Mouse (Mus musculus) erythroblast, adult 5-6 weeks (primary cell): ENCODE measurements around the gene Cdk2ap2. TPM values are rescaled to one million over a fixed set of nuclear protein-coding genes. Genes with fewer than 3 reads are reported as not detected.
"Not testable (repeated sequence)": the region's sequence is repeated elsewhere in the genome, so short reads cannot be mapped to it uniquely, and the experiment has no call there.

ENCODE experiments used
- ATAC-seq: replicated peaks from 2 replicates; pipeline ENCODE4 v1.8.0; 2016; ENCODE audit warnings: moderate number of reproducible peaks, mild to moderate bottlenecking, moderate TSS enrichment, inconsistent platforms; ENCODE audit not compliant: poor library complexity, low FRiP score, severe bottlenecking
- total RNA-seq, 2 experiments: library from RNA; stranded (forward) in 1 of 2; stranded (reverse) in 1 of 2; fragments of 150-400 nt in 1 of 2; fragments of 200-764, 138-1000 nt in 1 of 2; gene quantifications; 2 replicates each; pipeline versions ENCODE4 v1.2.3 to v1.2.4; 2015 to 2017; ENCODE audit warnings: low replicate concordance in 2 of 2

Gene Cdk2ap2
- total RNA-seq, 2 experiments from 2014 or later = 18.7 to 51.9 TPM

DNA sequence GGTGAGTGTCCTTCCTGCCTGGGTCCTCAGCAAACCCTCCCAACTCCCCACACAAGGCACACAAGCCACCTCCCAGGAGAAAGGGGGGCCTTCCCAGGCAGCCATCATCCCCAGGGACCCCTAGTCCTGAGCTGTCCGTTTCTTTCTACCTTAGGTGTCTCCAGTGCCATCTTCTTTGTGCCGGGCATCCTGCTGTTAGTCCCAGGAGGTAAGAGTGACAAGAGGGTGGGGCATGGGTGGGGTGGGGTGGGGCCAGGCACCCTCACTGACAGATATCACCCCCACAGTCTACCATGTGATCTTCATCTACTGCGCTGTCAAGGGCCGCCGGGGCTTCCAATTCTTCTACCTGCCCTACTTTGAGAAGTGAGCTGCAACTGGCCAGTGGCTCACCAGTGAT lies 34.1 kb downstream of the Cdk2ap2 start:
- ATAC-seq = peak; percentile 49

DNA sequence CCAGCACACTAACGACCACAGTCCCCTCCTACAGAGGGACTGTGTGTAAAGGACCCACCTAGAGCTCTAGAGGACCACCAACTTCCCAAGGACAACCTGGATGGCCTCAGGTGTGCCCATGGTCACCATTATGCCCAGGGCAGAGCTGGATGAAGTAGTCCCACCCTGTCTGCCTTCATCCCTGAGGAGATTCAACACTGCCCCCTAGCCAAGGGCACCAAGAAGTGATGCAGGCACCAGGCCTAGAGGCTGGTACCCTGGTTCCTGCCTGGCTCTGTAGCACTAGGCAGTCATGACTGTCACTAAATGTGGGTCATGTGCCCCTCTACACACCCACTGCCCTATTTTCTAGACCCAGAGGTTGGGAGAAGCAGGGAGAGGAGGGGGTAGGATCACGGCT lies 34.8 kb downstream of the Cdk2ap2 start:
- ATAC-seq = peak; percentile 53

DNA sequence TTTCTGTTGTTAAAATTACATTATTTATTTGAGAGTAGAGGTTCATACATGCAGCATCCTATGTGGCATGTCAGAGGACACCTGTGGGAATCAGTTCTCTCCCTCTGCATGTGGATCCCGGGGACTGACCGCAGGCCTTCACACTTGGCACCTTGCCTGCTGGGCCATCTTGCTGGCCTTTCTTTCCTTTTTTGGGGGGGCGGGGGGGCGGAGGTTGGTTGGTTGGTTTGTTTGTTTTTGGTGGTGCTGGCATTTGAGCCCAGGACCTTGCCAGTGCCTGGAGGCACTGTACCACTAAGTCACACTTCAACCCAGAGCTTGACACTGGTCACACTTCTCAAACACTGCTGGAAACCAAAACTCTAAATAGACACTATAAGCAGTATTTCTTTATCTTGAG lies 37.4 kb downstream of the Cdk2ap2 start:
- no peak for ATAC-seq

DNA sequence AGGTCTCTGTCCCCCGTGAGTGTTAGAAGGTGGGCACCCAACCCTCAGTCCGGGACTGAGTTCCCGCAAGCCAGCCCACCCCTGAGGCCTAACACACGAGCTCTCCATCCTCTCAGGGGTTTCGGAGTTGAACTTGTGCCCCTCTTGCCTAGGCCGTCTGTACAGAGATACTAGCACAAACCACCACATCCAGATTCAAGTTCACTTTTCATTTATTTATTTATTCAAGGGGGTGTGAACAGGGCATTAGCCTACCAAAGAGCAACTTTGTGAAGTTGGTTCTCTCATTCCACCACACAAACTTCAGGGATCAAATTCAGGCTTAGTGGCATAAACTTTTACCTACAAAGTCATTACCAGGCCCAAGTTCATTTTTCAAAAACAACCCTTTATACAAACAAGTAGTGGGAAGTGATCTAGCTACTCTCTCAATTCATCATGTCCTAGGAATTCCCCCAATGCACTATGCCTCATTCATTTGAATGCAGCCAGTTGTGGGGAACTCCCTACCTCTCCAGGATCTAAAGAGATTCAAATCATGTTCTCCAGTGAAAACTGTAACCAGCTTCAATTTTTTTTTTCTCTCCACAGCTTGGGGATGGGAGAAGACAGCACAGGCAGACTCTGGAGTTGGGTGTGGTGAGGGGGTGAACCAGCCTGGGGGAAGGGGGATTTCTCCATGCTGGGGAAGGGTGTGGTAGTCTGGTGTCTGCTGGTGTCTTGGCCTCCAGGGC lies 38.4 kb downstream of the Cdk2ap2 start:
- ATAC-seq = not testable (repeated sequence)

DNA sequence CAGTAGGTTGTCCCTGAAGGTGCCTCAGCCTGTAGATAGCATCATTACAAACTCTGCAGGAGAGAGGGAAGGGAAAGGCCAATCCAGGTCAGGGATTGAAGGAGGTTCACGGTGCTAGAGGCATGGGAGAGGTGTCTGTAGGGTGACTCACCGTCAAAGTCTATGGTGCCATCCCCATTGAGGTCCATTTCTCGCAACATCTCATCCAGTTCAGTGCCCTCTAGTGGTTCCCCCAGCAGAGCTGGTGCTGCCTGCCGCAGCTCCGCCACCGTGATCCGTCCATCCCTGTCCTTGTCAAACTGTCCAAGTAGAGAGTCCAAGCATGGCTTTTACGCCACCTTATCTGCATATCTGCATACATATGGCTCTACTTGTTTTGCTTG lies 39.0 kb downstream of the Cdk2ap2 start:
- ATAC-seq = peak; percentile 73

DNA sequence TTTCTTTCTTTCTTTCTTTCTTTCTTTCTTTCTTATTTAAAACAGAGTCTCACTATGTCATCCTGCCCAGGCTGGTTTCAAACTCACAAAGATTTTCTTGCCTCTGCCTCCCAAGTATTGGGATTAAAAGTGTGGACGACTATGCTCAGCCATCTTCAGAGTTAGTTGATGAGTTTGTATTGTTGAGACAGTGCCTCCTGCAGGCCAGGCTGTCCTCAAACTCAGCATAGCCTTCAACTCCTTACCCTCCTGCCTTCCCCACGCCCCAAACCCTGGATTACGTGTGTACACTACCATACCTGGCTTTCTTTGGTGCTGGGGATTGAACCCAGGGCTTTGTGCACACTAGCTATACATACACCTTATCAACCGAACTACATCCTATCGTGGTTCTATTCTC lies 39.5 kb downstream of the Cdk2ap2 start:
- peak; percentile 64 for ATAC-seq

DNA sequence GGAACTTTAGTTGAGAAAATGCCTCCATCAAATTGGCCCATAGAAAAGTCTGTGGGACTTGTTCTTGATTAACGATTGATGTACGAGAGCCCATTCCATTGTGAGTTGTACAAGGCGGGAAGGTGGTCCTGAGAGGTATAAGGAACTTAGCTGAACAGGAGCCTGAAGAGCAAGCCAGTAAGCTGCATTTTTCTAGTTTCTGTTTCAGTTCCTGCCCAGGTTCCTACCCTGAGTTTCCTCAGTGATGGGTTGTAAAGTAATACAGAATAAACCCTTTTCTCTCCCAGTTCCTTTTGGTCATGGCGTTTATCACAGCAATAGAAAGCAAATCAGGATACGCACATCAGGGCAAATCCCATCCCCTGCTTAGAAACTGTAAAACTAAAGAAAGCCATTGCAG lies 40.9 kb downstream of the Cdk2ap2 start:
- ATAC-seq = no peak

DNA sequence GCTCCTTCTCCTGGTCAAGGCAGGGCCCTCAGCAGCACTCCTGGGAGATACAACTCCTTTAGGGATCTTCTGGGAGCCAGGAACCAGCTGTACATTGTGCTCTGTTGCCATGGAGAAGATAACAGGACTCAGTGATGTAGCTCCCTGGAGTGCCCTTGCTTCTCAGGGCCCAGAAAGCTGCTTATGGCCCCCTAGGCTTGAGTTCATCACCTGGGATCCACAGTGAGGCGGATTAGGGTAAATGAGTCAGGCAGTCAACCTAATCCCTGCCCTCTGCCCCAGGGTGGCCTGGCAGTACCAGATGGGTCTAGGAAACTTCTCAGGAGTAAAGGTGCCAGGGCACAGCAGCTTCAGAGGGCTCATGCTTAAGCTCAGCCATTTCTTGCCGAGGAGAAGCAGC lies 42.5 kb downstream of the Cdk2ap2 start, which contains the start of gene Gpr152:
Gpr152 (plus strand) TSS at position 342 of the 400 bp plus-strand sequence.
- no peak for ATAC-seq

DNA sequence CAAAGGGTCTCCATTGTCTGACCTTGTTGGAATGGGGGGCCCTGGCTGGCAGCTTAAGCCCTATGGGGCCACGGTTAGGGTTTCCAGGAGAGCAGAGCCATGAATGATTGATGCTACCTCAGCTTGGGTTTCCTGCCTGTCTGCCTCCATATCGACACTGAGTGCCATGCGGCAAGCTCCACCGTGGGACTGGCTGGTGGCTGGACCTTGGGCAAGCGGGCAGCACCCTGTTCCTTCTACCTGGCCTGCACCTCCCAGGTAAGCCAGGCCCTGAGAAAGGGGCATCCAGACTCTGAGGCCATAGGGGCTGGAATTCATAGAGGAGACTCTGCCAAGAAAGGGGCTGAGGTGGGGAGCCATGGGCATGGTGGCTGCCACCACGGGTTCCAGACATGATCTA lies 43.2 kb downstream of the Cdk2ap2 start:
- ATAC-seq = no peak

DNA sequence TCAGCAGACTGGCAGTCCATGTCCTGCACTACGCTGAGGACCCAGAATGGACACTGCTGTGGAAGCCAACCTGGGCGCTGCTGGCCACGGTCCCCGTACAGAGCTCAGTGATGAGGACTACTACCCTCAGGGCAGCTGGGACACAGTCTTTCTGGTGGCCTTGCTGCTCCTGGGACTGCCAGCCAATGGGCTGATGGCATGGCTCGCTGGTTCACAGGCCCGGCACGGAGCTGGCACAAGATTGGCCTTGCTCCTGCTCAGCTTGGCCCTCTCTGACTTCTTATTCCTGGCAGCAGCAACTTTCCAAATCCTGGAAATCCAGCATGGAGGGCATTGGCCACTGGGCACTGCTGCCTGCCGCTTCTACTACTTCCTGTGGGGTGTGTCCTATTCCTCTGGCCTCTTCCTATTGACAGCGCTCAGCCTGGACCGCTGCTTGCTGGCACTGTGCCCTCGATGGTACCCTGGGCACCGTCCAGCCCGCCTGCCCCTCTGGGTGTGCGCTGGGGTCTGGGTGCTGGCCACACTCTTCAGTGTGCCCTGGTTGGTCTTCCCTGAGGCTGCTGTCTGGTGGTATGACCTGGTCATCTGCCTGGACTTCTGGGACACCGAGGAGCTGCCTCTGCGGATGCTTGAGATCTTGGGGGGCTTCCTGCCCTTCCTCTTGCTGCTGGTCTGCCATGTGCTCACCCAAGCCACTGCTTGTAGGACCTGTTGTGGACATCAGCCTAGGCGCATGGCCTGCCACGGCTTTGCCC lies 45.6 kb downstream of the Cdk2ap2 start:
- ATAC-seq = no peak

DNA sequence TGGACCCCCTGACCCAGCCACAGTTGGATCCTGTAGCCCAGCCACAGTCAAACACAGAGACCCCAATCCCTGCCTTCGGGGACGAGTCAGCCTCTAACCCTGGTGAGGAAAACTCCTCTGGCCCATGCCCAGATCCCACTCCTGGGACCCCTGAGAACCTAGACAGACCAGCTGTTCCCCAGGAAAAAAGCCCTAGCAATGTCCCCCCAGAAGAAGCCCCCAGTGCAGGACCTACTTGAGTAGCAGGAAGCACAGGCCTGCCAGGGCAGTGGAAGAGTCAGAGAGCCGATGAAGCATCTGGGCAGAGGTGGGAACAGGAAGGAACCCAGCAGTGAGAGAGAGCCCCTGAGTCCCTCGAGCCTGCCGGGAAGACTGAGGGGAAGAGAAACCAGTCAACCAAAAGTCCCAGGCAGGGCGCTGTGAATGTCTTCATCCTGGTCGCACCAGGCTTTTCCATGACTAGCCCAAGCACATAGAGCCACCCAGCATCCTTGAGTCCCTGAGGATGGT lies 46.8 kb downstream of the Cdk2ap2 start, which contains the start of gene Cabp4:
Cabp4 (minus strand) TSS at position 275 of the 510 bp plus-strand sequence.
- no peak for ATAC-seq

DNA sequence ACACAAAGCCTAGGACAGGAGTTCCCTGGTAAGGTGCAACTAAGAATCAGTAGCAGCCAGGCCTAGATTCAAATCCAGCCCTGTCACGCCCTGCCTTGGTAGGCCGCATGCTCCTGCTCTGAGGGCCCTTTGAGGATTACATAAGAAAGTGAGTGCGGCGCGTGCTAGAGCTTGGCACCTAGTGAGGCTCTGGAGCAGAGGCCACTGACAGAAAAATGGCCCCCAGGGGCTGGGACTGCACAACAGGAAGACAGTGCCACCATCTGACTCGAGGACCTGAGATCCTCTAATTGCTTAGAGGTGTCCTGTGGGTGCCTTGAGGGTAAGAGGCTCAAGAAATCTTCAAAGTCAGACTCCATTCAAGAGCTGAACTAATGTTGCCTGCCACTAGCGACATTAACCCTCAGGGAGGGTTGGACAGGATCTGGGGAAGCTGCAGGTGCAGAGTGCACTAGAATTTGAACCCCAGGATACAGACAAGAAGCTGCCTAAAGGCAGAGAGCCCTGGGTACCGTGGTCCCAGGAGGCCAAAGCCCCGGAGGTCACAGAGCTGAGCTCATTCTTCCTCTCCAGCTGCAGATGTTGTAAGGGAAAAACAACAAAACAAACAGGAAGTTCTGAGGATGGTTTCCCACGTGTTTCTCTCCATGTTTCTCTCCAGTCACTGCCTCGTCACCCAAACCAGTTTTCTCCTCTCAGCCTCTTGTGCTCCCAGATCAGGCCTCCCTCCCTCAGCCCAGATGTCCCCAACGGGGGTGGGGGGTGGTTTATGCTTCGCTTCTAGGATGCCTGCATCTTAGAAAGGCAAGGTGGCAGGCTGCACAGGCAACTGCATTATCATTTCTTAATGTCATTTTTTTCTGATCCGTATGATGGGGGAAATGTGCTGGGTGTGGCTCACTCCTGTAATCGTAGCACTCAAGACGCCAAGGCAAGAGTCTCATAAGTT lies 47.8 kb downstream of the Cdk2ap2 start:
- ATAC-seq = no peak

DNA sequence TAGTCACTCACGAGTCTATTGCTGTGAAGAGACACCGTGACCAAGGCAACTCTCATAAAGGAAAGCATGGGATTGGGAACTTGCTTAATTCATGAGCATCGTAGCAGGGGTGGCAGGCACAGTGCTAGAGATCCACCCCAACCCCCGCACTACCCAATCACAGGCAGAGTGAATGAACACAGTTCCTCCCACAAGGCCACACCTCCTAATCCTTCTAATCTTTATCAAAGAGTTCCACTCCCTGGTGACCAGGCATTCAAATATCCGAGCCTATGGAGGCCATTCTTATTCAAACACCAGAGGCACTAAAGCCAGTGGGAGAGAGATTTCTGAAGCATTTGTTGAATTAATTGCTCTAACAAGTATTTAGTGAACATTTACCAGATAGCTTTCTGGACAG lies 49.0 kb downstream of the Cdk2ap2 start:
- ATAC-seq = no peak

DNA sequence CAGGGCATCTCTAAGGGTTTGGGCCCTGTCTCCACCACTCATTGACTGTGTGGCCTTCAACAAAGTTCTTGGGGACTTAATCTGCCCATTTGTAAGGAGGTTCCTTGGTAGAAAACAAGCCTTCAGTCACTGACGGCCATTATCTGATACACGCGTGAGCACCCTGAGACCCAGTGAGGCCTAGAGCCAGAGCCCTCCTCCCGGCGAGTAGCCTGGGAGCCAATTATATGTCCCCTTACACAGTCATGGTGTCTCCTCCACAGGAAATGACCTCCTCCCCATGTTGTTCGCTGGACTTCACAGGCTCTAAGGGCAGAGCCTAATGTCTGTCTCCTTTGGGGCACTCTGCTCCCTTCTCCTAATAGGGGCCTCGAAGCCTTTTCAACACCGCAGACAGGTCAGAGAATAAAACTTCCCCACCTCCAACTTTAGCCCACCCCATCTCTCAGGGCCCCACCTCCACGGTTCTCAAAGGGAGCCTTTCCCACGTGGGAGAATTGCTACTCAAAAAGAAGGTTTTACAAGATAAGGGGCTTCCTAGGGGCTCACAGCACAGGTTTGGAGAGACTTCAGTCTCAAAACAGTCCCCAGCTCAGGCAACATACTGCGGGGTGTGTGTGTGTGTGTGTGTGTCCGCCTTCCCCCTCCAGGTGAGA lies 49.5 kb downstream of the Cdk2ap2 start:
- ATAC-seq = no peak

DNA sequence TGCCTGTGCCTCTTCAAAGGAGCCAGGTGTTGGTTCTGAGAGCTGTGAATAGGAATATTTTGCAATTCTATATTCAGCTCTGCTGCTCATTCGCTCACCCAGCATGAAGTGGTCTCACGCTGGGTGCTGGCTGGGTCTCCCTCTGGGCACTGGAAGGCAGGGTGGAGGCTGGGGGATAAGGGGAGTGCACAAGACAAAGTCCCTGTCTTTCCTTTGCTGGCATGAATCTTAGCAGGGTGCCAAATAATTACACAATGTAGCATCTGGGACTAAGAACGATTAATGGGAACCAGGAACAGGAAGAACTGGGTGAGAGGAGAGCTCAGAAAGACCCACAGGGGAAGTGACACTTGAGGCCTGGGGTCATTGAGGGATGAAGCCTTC lies 50.0 kb downstream of the Cdk2ap2 start:
- ATAC-seq = no peak

DNA sequence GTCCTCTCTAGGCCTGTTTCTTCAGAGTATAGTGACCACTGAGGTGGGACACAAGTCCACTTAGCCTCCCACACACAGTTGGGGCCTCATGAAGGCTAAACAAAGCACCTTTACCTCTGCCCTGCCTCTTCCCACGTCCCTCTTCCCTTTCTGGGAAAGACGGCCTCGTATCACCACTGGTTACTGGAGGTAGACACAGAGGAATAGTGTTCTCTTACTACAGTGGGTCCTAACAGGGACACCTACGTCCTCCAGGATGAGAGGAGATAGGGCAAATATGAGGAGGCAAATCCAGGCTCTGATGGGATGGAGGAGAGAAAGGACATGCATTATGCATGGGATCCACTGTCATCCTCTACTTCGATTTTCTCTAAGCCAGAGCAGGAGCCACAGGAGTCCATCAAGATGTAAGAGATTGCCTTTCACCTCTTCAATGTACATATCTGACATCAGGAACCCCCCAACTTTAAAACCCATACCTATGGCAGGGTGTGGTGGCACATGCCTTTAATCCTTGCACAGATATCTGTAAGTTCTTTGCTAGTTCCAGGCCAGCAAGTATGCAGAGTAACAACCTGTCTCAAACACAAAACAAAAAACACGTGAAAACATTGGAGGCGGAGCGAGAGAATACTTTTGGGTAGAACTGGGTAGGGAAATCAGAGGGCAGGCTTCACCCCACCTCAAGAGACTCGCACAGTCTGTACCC lies 51.0 kb downstream of the Cdk2ap2 start:
- peak; percentile 20 for ATAC-seq

DNA sequence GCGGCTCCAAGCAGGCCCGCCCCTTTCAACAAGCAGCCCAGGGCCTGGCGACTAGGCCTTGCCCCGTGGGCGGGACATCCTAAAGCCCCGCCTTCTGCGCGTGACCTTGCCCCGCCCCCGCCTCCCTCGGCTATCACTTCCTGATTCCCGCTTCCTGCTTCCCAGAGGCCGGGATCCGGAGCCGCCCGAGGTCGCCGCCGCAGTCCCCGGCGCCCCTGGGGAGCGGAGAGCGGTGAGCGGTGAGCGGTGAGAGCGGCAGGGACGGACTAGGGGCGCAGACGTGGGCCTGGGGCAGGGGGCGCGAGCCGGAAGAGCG lies 51.5 kb downstream of the Cdk2ap2 start, which contains the start of gene Coro1b:
Coro1b (plus strand) TSS at position 129 of the 316 bp plus-strand sequence.
- peak; percentile 84 for ATAC-seq
